Mouse (Mus musculus): Measurements from ENCODE around the gene Car3.
"Not testable (repeated sequence)": the region's sequence is repeated elsewhere in the genome, so short reads cannot be mapped to it uniquely, and the experiment has no call there.

Car3 gene

DNA sequence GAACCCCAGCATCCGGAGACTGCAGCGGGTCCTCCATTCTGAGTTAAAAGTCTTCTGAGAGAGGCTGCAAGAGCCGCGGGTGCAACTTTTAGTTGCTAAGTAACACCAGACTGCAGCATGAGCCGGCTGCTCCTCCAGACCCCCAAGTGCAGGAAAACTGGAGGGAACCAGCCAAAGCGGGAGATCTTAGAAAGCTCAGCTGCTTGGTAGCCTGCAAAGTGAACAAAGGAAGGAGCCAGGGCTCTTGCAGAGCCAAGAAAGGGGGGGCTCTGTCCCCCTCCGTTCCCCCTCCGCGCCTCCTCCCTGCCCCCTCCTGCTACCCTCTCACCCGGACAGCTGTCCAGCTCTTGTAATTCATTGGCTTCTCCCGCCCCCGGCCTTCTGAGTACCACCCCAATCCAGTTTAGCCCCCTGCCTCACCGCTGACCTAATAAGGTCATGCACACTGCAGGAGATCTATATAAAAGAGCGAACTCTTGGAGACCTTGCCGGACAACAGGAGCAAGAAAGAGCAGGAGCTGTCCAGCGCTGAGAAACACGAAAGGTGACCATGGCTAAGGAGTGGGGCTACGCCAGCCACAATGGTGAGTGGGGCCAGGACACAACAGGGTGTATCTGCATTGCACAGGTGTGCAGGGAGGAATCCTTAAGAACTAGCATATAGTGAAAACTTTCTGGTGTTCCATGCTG is at the start of gene Car3:
Car3 (plus strand) TSS at position 491 of the 690 bp plus-strand sequence.
- TF ChIP-seq CTCF (conservative IDR thresholded peaks at IDR 0.05; ENCODE audit: low read length) (no peak), NANOG (IDR thresholded peaks at IDR 0.05; ENCODE audit: borderline replicate concordance, low read length) (no peak), POU5F1 (IDR thresholded peaks at IDR 0.05; ENCODE audit: borderline replicate concordance, low read length) (no peak)
- H3K4me1 ChIP-seq (replicated peaks; ENCODE audit: low read depth, low read length): peaks cover 24% of the 10 kb centered on the region
- no peaks in the 10 kb centered on the region for H3K9me3 ChIP-seq (ENCODE audit: low read length)
- H3K36me3 ChIP-seq (ENCODE audit: insufficient read depth, low read length): no peaks in the 10 kb centered on the region
- no peaks in the 10 kb centered on the region for H3K27me3 ChIP-seq (ENCODE audit: insufficient read depth, low read length)
- peak within 1 kb of the TSS; percentile 76 for H3K4me3 ChIP-seq (replicated peaks; ENCODE audit: low read length)

DNA sequence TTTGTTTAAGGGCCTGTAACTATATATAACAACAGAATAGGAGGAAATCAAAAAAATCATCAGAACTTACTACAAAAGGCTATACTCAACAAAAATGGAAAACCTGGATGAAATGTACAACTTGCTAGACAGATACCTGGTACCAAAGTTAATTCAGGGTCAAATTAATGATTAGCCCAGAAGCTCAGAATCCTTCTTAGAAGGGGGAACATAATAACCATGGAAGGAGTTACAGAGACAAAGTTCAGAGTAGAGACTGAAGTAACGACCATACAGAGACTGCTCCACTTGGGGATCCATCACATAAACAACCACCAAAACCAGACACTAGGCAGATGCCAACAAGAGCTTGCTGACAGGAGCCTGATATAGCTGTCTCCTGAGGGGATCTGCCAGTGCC is 47.9 kb upstream of the Car3 start:
- H3K9me3 ChIP-seq (ENCODE audit: low read length); H3K36me3 ChIP-seq (ENCODE audit: insufficient read depth, low read length); H3K27me3 ChIP-seq (ENCODE audit: insufficient read depth, low read length); H3K4me1 ChIP-seq (replicated peaks; ENCODE audit: low read depth, low read length); H3K4me3 ChIP-seq (replicated peaks; ENCODE audit: low read length): not testable (repeated sequence)

DNA sequence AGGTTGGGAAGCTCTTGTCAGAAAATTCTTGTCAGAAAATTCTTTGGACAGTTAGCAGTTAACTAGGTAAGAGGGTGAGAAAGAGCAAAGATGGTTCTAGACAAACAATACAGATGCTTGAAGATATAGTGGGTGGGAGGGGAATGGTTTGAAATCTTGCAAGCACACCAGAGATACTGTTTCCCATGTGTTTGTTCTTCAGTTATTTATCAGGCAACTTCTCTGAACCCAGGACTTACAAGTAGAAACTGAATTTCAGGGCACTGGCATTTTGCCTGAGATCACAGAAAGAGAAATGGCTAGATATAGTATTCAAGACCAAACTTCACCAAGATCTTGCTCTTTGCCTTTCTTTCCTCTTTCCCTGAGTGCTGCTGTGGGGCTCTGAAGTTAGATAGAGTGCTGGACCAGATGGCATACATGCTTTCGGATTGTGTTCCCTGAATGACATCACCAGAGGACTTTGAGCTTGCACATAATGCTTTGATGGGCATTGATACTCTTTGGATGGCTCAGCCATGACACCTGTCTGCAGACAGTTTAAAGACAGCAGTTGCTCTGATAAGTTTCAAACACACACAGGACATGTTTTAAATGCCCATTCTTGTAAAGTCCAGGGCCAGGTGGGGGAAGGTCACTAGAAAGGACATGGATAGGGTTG is 43.3 kb upstream of the Car3 start:
- TF ChIP-seq POU5F1 (IDR thresholded peaks at IDR 0.05; ENCODE audit: borderline replicate concordance, low read length): no peak
- no peak for TF ChIP-seq NANOG (IDR thresholded peaks at IDR 0.05; ENCODE audit: borderline replicate concordance, low read length)
- TF ChIP-seq CTCF (conservative IDR thresholded peaks at IDR 0.05; ENCODE audit: low read length): no peak
- Histone ChIP-seq H3K27me3 (ENCODE audit: insufficient read depth, low read length) (no peaks in the 10 kb centered on the region), H3K4me3 (replicated peaks; ENCODE audit: low read length) (no peak overlapping the region), H3K9me3 (ENCODE audit: low read length) (peaks cover 9% of the 10 kb centered on the region), H3K36me3 (ENCODE audit: insufficient read depth, low read length) (no peaks in the 10 kb centered on the region), H3K4me1 (replicated peaks; ENCODE audit: low read depth, low read length) (no peaks in the 10 kb centered on the region)

DNA sequence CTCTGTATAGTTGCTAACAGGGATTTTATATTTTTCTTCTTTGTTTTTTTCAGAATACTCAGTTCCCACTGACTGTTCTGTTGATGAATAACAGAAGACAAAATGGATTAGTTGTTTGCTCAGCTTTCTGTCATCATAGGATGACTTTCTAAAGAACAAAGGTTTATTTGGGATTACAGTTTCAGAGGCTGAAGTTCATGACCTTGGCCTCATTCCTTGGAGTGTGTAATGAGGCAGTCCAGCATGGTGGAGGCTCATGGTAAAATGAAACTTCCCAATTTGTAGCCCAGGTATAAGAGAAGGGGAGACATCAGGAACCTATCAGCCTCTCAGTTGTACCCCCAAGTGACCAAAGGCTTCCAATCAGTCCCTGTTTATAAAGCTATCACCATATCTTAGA is 34.4 kb upstream of the Car3 start:
- TF ChIP-seq NANOG (IDR thresholded peaks at IDR 0.05; ENCODE audit: borderline replicate concordance, low read length): no peak
- TF ChIP-seq POU5F1 (IDR thresholded peaks at IDR 0.05; ENCODE audit: borderline replicate concordance, low read length): no peak
- TF ChIP-seq CTCF (conservative IDR thresholded peaks at IDR 0.05; ENCODE audit: low read length): no peak
- H3K9me3 ChIP-seq (ENCODE audit: low read length): no peaks in the 10 kb centered on the region
- no peaks in the 10 kb centered on the region for H3K4me1 ChIP-seq (replicated peaks; ENCODE audit: low read depth, low read length)
- no peaks in the 10 kb centered on the region for H3K36me3 ChIP-seq (ENCODE audit: insufficient read depth, low read length)
- H3K27me3 ChIP-seq (ENCODE audit: insufficient read depth, low read length): no peaks in the 10 kb centered on the region
- H3K4me3 ChIP-seq (replicated peaks; ENCODE audit: low read length): no peak overlapping the region

DNA sequence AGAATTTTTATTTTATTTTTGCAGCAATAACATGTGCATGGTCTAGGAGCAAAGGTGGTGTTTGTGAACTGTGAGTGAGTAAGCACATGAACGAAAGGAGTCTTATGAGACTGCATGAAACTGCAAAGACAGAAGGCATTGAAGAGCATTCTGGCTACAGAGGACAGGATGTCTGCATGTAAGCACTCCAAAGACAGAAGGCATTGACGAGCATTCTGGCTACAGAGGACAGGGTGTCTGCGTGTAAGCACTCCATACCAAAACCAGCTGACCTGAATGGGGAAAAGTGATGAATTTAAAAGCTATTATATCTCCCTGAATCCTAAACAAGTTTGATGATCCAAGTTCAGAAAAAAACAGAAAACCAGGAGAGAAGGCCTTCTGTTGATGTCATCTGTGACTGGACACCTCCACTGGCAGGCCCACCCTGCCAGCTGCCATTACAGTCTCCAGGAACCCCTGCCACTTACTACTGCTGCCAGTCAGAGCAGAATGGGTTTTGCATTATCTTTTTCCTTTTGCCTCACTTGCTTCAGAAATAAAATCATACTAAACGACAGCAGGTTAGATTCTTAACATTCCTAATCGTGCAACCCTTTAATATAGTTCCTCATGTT is 32.0 kb upstream of the Car3 start:
- H3K9me3 ChIP-seq (ENCODE audit: low read length): no peaks in the 10 kb centered on the region
- H3K36me3 ChIP-seq (ENCODE audit: insufficient read depth, low read length): no peaks in the 10 kb centered on the region
- H3K4me1 ChIP-seq (replicated peaks; ENCODE audit: low read depth, low read length): no peaks in the 10 kb centered on the region
- TF ChIP-seq CTCF (conservative IDR thresholded peaks at IDR 0.05; ENCODE audit: low read length): no peak
- TF ChIP-seq POU5F1 (IDR thresholded peaks at IDR 0.05; ENCODE audit: borderline replicate concordance, low read length): no peak
- TF ChIP-seq NANOG (IDR thresholded peaks at IDR 0.05; ENCODE audit: borderline replicate concordance, low read length): no peak
- H3K4me3 ChIP-seq (replicated peaks; ENCODE audit: low read length): no peak overlapping the region
- no peaks in the 10 kb centered on the region for H3K27me3 ChIP-seq (ENCODE audit: insufficient read depth, low read length)

DNA sequence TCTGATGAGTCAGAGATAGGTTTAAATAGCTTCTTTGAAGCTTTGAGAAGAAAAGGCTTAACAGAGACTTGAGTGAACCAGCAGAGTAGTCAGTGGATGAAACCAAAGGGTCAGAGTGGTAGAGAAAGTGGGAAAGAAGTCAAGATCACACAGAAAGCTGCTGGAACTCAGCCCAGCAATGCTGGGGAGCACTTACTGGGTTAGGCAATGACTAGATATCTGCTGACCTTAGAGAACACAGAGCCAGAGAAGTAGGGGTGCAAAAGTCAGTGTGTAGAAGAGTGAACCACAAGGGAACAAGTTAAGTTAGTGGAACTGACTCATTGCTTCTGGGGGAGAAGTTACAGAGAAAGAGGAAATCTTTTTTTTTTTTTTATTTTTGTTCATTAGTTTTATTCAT is 30.5 kb upstream of the Car3 start:
- H3K27me3 ChIP-seq (ENCODE audit: insufficient read depth, low read length): no peaks in the 10 kb centered on the region

DNA sequence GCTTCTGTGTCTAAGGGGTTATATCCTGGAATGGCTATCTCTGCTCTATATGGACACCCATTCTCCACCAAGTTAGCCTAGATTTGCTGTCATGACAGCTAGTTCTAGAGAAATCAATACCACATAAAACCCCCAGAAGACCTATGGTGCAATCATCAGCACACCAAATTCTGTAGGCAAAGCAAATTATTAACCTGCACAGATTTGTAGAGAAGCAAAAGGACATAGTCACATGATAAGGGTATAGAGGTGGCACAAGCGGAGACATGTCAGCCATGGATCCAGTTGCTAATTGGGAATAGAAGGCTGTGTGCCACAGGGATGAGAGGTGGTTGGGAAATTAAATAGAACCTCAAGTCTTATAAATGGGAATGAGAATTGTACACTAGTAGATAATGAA is 24.4 kb upstream of the Car3 start:
- no peak overlapping the region for H3K4me3 ChIP-seq (replicated peaks; ENCODE audit: low read length)
- H3K36me3 ChIP-seq (ENCODE audit: insufficient read depth, low read length): no peaks in the 10 kb centered on the region
- TF ChIP-seq NANOG (IDR thresholded peaks at IDR 0.05; ENCODE audit: borderline replicate concordance, low read length) (no peak), POU5F1 (IDR thresholded peaks at IDR 0.05; ENCODE audit: borderline replicate concordance, low read length) (no peak), CTCF (conservative IDR thresholded peaks at IDR 0.05; ENCODE audit: low read length) (no peak)
- H3K27me3 ChIP-seq (ENCODE audit: insufficient read depth, low read length): no peaks in the 10 kb centered on the region
- H3K4me1 ChIP-seq (replicated peaks; ENCODE audit: low read depth, low read length): no peaks in the 10 kb centered on the region
- no peaks in the 10 kb centered on the region for H3K9me3 ChIP-seq (ENCODE audit: low read length)

More for the DNA sequence above, 30.5 kb upstream of the Car3 start:
- Histone ChIP-seq H3K9me3 (ENCODE audit: low read length) (no peaks in the 10 kb centered on the region), H3K4me1 (replicated peaks; ENCODE audit: low read depth, low read length) (no peaks in the 10 kb centered on the region), H3K36me3 (ENCODE audit: insufficient read depth, low read length) (no peaks in the 10 kb centered on the region), H3K4me3 (replicated peaks; ENCODE audit: low read length) (no peak overlapping the region)
- no peak for TF ChIP-seq NANOG (IDR thresholded peaks at IDR 0.05; ENCODE audit: borderline replicate concordance, low read length)
- TF ChIP-seq CTCF (conservative IDR thresholded peaks at IDR 0.05; ENCODE audit: low read length): no peak
- no peak for TF ChIP-seq POU5F1 (IDR thresholded peaks at IDR 0.05; ENCODE audit: borderline replicate concordance, low read length)

DNA sequence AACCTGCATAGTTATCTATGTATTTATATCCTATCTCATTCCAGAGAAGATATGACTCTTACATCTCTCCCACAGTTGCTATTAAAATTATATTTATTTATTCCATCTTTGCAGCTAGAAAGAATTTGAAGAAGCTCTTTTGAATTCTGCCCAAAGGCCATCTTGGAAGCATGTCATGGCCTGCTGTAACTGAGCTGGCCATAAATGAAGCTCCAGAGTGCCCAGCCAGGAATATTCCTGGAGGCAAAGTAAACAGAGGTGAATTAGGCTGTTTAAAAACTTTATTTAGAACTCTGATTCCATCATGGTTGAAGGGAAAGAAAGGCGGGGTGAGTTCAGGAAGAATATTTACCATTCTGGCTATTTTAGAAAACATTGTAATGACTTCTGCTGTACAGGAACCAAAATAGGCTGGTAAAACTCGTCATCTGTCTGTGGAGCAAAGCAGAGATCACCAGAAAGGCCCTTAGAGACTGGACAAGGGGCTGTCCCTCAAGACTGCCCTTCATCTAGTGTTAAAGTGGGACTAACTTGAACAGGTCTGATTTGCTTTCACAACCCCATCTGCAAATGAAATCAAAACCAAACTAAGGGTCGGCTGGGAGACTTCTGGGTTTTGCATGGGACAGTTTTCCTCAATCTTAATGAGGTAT is 23.7 kb upstream of the Car3 start:
- Histone ChIP-seq H3K4me1 (replicated peaks; ENCODE audit: low read depth, low read length) (no peaks in the 10 kb centered on the region), H3K36me3 (ENCODE audit: insufficient read depth, low read length) (no peaks in the 10 kb centered on the region), H3K9me3 (ENCODE audit: low read length) (no peaks in the 10 kb centered on the region), H3K27me3 (ENCODE audit: insufficient read depth, low read length) (no peaks in the 10 kb centered on the region), H3K4me3 (replicated peaks; ENCODE audit: low read length) (no peak overlapping the region)
- no peak for TF ChIP-seq CTCF (conservative IDR thresholded peaks at IDR 0.05; ENCODE audit: low read length)
- TF ChIP-seq POU5F1 (IDR thresholded peaks at IDR 0.05; ENCODE audit: borderline replicate concordance, low read length): no peak
- TF ChIP-seq NANOG (IDR thresholded peaks at IDR 0.05; ENCODE audit: borderline replicate concordance, low read length): no peak
